Mouse (Mus musculus) midbrain, embryonic 14.5 days (tissue): Measurements from ENCODE around the gene Borcs6. TPM values are rescaled to one million over a fixed set of nuclear protein-coding genes. Genes with fewer than 3 reads are reported as not detected.
A peak's percentile ranks its signal among the peaks of the same experiment; 100 is the strongest.

Source experiments
- ATAC-seq: fragments of 200-750 bp; cut with Nextera tagmentation; 2 replicates; pipeline ENCODE4 v1.8.0; 2017; ENCODE audit warnings: moderate number of reproducible peaks, moderate library complexity; ENCODE audit not compliant: low FRiP score, low TSS enrichment
- DNase-seq: peaks from one replicate; pipeline ENCODE4 v3.0.0-alpha.2; 2015
- H3K27ac ChIP-seq: fragments of 300-500 bp; sonication (generic); replicated peaks from 2 replicates; pipeline ENCODE4 v1.5.1; 2014; ENCODE audit warnings: mild to moderate bottlenecking, low read depth, low read length, moderate library complexity
- H3K27me3 ChIP-seq: fragments of 300-500 bp; sonication (generic); 2 replicates; pipeline ENCODE4 v1.6.1; 2014; ENCODE audit warnings: low read length, control low read depth, mixed read lengths; ENCODE audit not compliant: control insufficient read depth, insufficient read depth
- H3K36me3 ChIP-seq: fragments of 300-500 bp; sonication (generic); 2 replicates; pipeline ENCODE4 v1.6.1; 2014; ENCODE audit warnings: low read length, control low read depth; ENCODE audit not compliant: control insufficient read depth, insufficient read depth
- H3K4me1 ChIP-seq: fragments of 300-500 bp; sonication (generic); 2 replicates; pipeline ENCODE4 v1.6.1; 2014; ENCODE audit warnings: mild to moderate bottlenecking, antibody characterized with exemption, low read length, control low read depth; ENCODE audit not compliant: control insufficient read depth, insufficient read depth
- H3K4me2 ChIP-seq: fragments of 300-500 bp; sonication (generic); 2 replicates; pipeline ENCODE4 v1.6.1; 2014; ENCODE audit warnings: mild to moderate bottlenecking, low read length, moderate library complexity
- H3K4me3 ChIP-seq: fragments of 300-500 bp; sonication (generic); replicated peaks from 2 replicates; pipeline ENCODE4 v1.5.1; 2014; ENCODE audit warnings: low read depth, low read length
- H3K9ac ChIP-seq: fragments of 300-500 bp; sonication (generic); replicated peaks from 2 replicates; pipeline ENCODE4 v1.6.1; 2014; ENCODE audit warnings: mild to moderate bottlenecking, low read length, moderate library complexity
- H3K9me3 ChIP-seq: fragments of 300-500 bp; sonication (generic); 2 replicates; pipeline ENCODE4 v1.6.1; 2016; ENCODE audit warnings: low read length, control low read depth, mixed read lengths; ENCODE audit not compliant: control insufficient read depth
- WGBS: fragments of 180-500 bp; shearing (Covaris S2); extraction: QIAGEN DNeasy Blood & Tissue Kit; methylation state at CpG from one replicate; pipeline ENCODE4 v1.1.7; 2014; 5-methylcytosine and 5-hydroxymethylcytosine counted together
- polyA plus RNA-seq: library from polyadenylated mRNA; unstranded; fragments of >200 nt; fragmentation: Nextera tagmentation; extraction: Ambion mirVana; gene quantifications from 2 replicates; pipeline ENCODE4 v1.2.1, GENCODE M21; 2014

The Borcs6 gene
- polyA plus RNA-seq, 1 experiment from 2014 or later, result 17.3 TPM

DNA sequence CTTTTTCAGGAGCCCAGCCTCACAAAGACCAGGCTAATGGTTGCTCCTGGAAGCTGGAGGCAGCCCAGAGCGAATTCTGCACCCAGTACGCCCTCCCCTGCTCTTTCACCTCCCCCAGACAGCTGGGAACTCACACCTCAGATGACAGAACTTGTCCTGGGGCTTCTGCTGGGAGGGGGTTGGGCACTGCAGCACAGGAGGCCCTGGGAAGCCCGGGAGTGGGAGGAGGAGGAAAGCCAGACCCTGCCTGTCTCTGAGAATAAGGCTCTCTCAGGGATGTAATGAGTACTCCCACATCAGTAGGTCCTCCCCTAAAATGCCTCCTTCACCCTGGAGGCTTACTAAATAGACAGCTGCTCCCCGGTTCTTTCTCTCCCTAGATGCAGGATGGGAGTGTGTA, 27.6 kb downstream of the Borcs6 start:
- WGBS, result 36% methylated on average over 4 of the region's 4 CpGs
- Histone ChIP-seq H3K36me3 (peaks cover 14% of the 10 kb centered on the region), H3K4me3 (no peak overlapping the region), H3K4me1 (peaks cover 15% of the 10 kb centered on the region), H3K4me2 (no peak overlapping the region), H3K27me3 (no peaks in the 10 kb centered on the region), H3K9ac (no peak overlapping the region), H3K9me3 (no peaks in the 10 kb centered on the region), H3K27ac (no peak overlapping the region)
- ATAC-seq (no peak), DNase-seq (no peak)

DNA sequence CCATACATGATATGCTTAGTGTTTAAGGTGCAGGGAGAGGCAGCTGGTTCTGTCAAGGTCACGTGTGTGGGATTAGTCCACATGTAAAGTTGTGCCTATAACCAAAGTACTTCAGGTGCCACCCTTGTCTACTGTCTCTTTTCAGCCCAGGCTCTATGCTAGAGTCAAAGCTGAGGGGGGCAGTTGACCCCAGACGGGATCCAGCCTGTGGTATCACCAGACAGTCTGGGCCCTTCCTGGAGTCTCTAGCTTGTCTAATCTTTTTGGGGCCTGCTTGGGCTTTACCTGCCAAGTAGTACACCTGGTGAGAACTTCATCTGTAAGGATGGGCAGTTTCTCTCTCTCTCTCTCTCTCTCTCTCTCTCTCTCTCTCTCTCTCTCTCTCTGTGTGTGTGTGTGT, 28.1 kb downstream of the Borcs6 start:
- ATAC-seq, result no peak
- Histone ChIP-seq H3K27ac (peak overlapping the region; percentile 96; the same call in 1 of the 2 replicates), H3K9ac (peak overlapping the region; percentile 100), H3K36me3 (peaks cover 16% of the 10 kb centered on the region), H3K4me1 (peaks cover 15% of the 10 kb centered on the region), H3K4me2 (peak overlapping the region; percentile 95), H3K27me3 (no peaks in the 10 kb centered on the region), H3K9me3 (no peaks in the 10 kb centered on the region), H3K4me3 (peak overlapping the region; percentile 100; the same call in 1 of the 2 replicates)
- WGBS, result 66% methylated on average over 2 of the region's 2 CpGs
- no peak for DNase-seq

DNA sequence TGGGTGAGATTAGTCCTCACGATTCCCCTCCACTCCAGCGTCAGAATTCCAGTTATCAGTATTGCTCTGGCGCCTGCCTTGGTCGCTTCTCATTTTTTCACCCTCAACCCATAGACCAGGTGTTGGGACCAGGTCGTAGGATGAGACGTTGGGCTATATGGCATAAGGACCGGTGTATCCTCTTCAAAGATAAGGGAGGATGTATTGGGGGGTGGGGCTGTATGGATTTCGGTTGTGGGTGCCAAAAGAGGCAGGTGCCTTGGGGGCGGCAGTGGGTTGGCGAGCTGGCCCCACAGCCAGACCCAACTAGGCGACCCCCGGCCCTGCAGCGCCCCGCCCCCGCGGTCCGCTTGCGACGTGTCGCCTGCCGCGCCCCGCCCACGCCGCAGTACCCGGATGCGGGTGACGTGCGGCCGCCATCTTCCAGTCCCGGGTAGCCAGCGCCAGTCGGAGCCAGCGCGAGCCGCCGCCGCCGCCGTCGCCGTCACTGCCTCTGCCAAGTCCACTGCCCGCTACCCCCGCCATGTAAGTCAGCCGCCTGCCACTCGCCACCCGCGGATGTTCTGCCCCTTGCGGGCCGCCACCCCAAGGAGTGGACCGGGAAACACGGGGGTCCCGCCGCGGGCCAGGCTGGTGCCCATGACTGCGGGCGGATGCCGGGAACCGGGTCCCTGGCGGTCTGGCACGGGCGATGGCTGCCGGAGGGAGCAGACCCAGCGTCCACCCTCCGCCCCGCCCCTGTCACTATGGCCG, 28.8 kb downstream of the Borcs6 start, which contains the start of gene Vamp2:
Gene Vamp2 (plus strand): TSS at position 388 of the 753 bp plus-strand sequence.
- peaks cover 18% of the 10 kb centered on the region for H3K36me3 ChIP-seq
- H3K4me3 ChIP-seq, result peak within 1 kb of the TSS; percentile 100
- peak; percentile 90 for ATAC-seq
- no peaks in the 10 kb centered on the region for H3K9me3 ChIP-seq
- H3K4me1 ChIP-seq, result peaks cover 15% of the 10 kb centered on the region
- peak within 1 kb of the TSS; percentile 96 for H3K27ac ChIP-seq
- peak within 1 kb of the TSS; percentile 95 for H3K4me2 ChIP-seq
- peak within 1 kb of the TSS; percentile 100 for H3K9ac ChIP-seq
- no peaks in the 10 kb centered on the region for H3K27me3 ChIP-seq
- peak; percentile 97 for DNase-seq
- under 1% methylated on average over 66 of the region's 67 CpGs for WGBS

DNA sequence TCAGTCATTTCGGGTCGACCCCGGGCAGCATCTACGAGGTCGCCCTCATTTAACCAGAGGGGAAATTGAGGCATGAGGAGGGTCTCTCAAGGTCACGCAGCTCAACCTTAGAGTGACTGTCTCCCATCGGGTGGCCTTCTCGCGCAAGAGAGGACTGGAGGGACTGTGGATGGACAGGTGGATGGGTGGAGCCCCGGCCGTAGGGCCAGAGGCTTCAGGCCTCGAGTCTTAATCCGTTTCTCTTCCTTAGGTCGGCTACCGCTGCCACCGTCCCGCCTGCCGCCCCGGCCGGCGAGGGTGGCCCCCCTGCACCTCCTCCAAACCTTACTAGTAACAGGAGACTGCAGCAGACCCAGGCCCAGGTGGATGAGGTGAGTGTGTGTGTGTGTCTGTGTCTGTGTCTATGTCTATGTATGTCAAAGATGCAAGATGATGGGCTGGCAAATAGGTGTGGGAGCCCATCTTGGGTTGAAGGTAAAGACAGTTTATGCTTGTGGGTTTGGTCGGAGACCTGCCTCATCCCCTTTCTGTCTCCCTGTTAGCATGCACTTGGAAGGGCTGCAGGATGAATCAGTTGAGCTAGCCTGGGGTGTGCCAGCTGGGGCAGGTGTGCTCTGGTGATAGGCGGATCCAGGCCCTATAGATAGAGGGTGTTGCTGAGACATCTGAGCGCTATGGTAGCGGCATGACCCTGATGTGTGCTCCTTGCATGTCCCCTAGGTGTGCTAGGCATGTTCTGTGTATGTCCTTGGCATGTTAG, 29.5 kb downstream of the Borcs6 start:
- Histone ChIP-seq H3K4me1 (peaks cover 15% of the 10 kb centered on the region), H3K4me2 (peak overlapping the region; percentile 95), H3K27me3 (no peaks in the 10 kb centered on the region), H3K4me3 (peak overlapping the region; percentile 100), H3K9ac (peak overlapping the region; percentile 100), H3K27ac (peak overlapping the region; percentile 96), H3K36me3 (peaks cover 18% of the 10 kb centered on the region), H3K9me3 (no peaks in the 10 kb centered on the region)
- ATAC-seq (peak; percentile 28; the same call in 1 of the 2 replicates), DNase-seq (no peak)
- 12% methylated on average over 25 of the region's 25 CpGs for WGBS

DNA sequence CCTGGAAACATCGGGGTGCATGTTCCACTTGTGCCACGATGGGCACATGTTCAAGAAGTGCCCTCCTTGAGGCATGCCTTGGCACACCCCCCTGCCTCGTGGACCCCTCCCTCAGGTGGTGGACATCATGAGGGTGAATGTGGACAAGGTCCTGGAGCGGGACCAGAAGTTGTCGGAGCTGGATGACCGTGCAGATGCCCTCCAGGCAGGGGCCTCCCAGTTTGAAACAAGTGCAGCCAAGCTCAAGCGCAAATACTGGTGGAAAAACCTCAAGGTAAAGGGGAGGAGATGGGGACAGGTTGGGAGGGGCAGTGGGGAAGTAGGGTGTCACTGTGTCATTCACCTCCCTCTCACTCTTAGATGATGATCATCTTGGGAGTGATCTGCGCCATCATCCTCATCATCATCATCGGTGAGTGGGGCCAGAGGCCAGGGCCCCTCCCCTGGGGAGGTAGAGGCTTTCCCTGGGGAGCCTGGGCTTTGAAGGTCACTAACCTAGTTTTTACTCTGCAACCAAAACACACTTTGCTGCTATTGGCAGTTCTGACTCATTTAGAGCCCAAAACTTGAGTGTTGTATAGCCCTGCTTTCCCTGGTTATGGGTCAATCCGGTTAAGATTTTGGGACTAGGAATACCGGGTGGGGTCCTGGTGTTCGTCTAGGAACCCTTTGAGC, 30.2 kb downstream of the Borcs6 start:
- peak overlapping the region; percentile 100 for H3K9ac ChIP-seq
- H3K27me3 ChIP-seq, result no peaks in the 10 kb centered on the region
- H3K36me3 ChIP-seq, result peaks cover 18% of the 10 kb centered on the region
- peak overlapping the region; percentile 95 for H3K4me2 ChIP-seq
- no peaks in the 10 kb centered on the region for H3K9me3 ChIP-seq
- DNase-seq (no peak), ATAC-seq (no peak)
- H3K4me3 ChIP-seq, result peak overlapping the region; percentile 100
- H3K27ac ChIP-seq, result peak overlapping the region; percentile 96
- peaks cover 20% of the 10 kb centered on the region for H3K4me1 ChIP-seq
- 90% methylated on average over 12 of the region's 12 CpGs for WGBS

DNA sequence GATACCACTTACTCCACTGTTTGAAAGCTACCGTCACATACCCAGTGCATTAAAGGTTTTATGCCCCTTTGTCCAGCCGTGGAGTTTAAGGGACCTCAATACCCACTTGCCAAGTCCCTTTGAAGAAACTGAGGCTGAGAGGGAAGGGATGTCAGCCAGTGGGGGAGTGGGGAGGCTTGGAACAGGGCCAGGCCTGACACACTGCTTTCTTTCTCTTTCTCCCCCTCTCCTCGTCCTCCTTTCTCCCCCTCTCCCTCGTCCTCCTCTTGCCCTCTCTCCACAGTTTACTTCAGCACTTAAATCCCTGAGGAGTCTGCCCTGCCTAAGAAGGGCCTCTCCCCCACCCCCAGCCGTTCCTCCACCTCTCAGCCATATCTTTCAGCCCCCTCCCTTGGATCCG, 30.9 kb downstream of the Borcs6 start:
- WGBS, result 65% methylated on average over 6 of the region's 6 CpGs
- Histone ChIP-seq H3K4me1 (peaks cover 22% of the 10 kb centered on the region), H3K36me3 (peaks cover 18% of the 10 kb centered on the region), H3K4me2 (peak overlapping the region; percentile 95), H3K27me3 (no peaks in the 10 kb centered on the region), H3K4me3 (0 out of 2 replicates have a peak overlapping the region, but pooled peaks have one; percentile 100), H3K9ac (peak overlapping the region; percentile 100; the same call in 1 of the 2 replicates), H3K27ac (no peak overlapping the region), H3K9me3 (no peaks in the 10 kb centered on the region)
- ATAC-seq (no peak), DNase-seq (no peak)

DNA sequence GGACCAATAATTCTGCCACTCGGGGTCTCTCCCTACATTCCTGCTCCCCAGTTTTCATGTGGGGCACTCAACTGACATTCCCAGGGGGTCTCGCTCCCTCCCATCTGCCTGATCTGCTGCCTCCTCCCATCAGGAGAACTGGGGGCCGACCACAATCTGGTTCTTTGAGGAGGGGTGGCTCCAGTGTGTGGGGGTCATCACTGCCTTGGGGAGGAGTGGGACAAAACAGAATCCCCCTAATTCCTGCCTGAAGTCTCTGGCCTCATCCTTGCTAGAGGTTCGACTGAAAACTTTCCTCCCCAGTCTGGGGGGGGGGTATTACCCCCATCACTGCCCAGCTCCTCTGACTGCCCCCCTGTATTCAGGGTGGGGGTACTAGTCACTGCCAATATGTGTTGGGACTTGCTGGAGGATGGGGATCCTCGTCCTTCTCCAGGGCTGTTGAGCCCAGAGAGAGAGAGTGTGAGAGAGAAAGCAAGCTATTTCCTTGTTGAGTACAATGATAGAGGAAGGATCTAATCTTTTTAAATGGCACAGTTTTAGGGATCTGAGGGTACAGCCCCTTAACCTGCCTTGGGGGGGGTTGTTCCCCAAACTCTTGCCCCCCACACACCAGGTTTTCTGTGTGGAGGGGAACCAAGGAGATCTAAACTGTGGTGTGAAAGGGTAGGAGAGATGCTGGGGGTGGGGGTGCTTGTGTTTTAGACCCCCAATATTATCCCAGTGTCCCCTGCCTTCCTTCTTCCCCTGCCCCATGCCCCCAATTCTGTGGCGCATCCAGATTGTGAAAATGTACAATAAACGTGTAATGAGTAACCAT, 32.3 kb downstream of the Borcs6 start:
- ATAC-seq, result no peak
- H3K27ac ChIP-seq, result no peak overlapping the region
- peaks cover 18% of the 10 kb centered on the region for H3K36me3 ChIP-seq
- no peaks in the 10 kb centered on the region for H3K27me3 ChIP-seq
- H3K9me3 ChIP-seq, result no peaks in the 10 kb centered on the region
- no peak for DNase-seq
- no peak overlapping the region for H3K4me2 ChIP-seq
- 66% methylated on average over 7 of the region's 7 CpGs for WGBS
- H3K4me1 ChIP-seq, result peaks cover 31% of the 10 kb centered on the region
- no peak overlapping the region for H3K9ac ChIP-seq
- no peak overlapping the region for H3K4me3 ChIP-seq

DNA sequence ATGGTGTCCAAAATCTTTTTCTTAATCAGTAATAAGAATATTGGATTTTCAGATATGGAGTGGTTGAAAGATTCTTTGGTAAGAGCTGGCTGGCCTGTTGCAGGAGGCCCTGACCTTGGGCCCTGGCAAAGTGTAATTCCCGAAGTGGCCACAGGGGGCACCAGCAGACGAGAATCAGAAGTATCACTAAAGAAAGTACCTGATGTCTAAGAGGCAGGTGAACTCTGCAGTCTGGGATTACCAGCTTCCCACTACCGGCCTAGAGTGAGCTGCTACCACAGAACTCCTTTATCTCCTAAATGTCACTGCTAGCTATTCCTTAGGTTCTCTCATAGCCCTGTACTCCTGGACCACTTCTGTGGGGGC, 32.9 kb downstream of the Borcs6 start:
- H3K4me1 ChIP-seq, result peaks cover 37% of the 10 kb centered on the region
- WGBS, result 4% methylated on average over 3 of the region's 3 CpGs
- H3K9ac ChIP-seq, result no peak overlapping the region

More for the DNA sequence above, 32.9 kb downstream of the Borcs6 start:
- H3K4me3 ChIP-seq, result no peak overlapping the region
- DNase-seq (peak; percentile 86), ATAC-seq (no peak)
- H3K9me3 ChIP-seq, result no peaks in the 10 kb centered on the region
- no peaks in the 10 kb centered on the region for H3K27me3 ChIP-seq
- H3K4me2 ChIP-seq, result no peak overlapping the region
- no peak overlapping the region for H3K27ac ChIP-seq
- H3K36me3 ChIP-seq, result peaks cover 18% of the 10 kb centered on the region
